Mouse (Mus musculus): ENCODE results near the gene Bhlha15.

DNA sequence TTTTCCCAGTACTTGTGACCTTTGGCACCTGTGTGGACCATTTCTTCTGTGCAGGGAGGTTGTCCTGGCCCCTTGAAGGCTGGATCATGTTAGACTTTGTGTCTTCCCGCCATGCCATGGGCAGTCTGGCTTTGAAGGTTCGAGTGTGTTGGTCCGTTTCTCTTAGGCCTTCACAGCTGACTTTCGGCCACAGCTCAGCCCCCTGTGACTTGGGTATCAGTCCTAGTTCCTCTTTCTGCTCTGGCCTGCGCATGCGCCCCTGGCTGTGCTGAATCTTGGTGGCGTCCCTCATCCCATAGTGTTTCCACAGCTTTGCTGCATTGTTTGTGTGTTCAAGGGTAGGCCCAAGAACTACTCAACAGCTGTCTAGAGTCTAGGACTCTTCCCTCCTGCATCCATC is 8.8 kb upstream of the Bhlha15 start:
- no peak for TF ChIP-seq TBP (IDR thresholded peaks at IDR 0.05; ENCODE audit: low read depth, low read length)
- no peak for TF ChIP-seq ZNF384 (IDR thresholded peaks at IDR 0.05; ENCODE audit: low read depth, low read length)
- no peak for TF ChIP-seq GATA1 (IDR thresholded peaks at IDR 0.05; ENCODE audit: low read depth, low read length)
- TF ChIP-seq NELFE (IDR thresholded peaks at IDR 0.05; ENCODE audit: low read depth, low read length) = no peak
- TF ChIP-seq E2F4 (IDR thresholded peaks at IDR 0.05; ENCODE audit: borderline replicate concordance, low read depth, low read length) = no peak

All from MEL (cell line).